Mouse (Mus musculus) testis, postnatal 10 days (tissue): ENCODE measurements at regions not wholly inside any gene's neighbourhood (a gene's known extent, or its start where the extent isn't known, plus 50 kb on each side); places are given as distances from the start of the nearest gene placed in this dataset.
A peak's percentile ranks its signal among the peaks of the same experiment; 100 is the strongest.

Experiments
- DNase-seq: peaks from one replicate; pipeline ENCODE4 v3.0.0; 2021; ENCODE audit warnings: low spot score

DNA sequence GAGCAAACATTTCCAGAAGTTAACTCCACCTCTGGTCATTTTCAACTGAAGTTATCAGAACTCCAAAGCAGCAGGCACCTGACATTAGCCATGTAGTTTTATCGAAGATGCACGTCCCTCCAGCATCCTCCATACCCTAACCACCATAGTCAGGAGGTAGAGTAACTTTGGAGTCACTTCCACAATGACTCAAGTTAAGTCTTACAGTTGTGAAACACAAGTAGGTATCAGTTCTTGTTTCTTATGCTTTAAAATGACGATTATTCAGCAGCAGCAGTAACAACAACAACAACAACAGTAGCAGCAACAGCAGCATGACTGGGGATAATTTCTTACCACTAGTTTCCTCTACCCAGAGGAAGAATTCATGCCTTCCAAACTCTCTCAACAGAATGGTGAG, 51.3 kb upstream of the Tank start:
- DNase-seq: no peak

DNA sequence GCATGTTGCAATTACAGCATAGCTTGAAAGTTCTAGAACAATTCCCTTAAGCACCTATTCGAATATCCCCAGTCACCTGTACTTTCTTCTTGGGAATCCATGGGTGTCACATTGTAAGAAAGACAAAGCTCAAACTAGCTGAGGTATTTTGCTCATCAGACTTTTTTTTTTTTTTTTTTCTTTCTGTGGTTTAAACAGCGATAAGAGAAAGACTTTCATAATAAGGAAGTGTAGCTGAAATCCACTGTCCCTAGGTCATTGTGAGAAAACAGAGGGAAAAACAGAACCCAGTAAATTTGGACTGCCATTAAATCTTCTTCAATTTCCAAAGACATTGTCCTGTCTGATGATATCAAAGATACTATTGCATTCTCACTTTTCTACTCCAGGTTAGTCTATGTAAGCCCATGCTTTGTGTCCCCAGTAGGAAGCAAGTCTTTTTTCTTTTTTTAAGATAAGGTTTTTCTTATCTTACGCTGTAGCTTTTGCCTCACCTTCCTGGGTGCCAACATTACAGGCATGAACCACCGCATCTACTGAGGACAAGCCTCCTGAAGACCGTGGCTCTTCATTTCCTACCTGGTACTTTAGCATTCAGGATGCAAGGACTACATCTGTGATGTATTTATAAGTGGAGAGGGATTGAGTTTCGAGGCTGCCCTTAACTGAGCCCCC, 54.2 kb upstream of the Tank start:
- DNase-seq: no peak

DNA sequence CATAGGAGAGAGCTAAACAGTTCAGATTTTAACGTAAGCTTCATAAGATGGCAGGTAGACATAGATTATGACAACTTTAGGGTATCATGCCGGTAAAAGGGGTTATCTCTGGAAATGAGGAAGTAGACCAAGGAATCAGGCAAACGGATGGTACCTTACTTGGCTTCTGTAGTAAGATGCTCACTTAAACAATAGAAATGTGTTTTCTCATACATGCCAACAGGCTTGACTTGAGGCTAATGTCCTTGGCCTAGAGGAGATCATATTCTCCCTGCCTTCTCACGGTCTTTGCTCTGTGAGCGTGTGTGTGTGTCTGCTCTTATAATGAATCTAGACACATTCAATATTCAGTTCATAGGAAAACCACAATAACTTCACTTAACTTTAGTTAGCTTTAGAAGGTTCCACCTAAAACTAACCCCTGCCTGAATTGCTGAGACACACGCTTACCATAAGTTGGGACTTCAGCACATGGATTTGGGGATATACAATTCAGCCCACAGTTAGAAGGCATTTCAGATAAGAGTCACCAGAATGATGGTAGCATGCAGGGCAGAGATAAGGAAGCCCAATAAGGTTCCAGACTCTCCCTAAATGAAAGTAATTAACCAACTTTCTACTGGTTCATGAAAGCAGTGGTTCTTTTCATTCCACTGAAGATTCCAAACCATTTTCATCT, 63.8 kb upstream of the Tank start:
- DNase-seq: no peak

DNA sequence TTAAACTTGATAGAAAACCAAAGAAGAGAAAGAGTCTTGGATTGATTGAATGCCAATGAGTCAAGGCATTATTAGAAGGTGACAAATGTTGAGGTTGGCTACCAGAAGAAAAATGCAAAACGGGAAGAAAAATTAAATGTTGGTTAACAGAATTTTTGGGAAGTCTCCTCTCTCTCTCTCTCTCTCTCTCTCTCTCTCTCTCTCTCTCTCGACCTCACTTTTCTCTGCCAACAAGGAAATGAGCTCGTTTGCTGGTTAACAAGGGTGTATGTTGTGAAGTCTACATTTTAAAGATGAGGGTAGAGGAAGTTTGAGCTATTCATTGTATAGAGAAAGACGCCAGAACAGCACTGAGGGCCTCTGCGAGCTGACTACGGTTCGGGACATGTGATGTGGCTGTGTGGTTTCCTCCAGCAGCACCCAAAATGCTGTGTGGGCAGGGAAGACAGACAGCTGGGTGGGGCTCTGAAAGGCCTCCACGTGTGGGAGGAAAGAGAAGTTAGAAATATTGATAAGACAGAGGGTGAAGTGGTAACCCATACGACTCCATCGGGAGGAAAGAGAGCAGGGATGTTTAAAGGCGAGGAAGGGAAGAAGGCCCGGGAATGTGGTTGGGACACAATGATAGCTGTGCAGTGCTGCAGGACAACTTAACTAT, 64.5 kb upstream of the Tank start:
- no peak for DNase-seq

DNA sequence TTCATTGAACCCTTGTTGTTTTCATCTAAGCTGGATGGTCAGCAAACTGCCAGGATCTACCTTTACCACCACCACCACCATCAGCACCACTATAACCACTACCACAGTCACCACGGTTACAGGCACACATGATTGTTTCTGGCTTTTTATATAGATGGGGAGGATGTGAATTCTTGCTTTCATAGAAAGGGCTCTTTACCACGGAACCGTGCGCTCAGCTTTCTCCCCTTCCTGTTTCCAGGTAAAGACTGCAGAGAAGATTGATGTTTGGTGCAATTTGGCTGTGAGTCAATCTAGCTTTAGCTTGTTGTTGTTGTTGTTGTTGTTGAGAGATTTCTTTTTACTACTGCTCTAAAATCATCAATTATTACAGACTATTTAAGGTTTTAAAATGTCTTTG, 74.8 kb upstream of the Tank start:
- no peak for DNase-seq

DNA sequence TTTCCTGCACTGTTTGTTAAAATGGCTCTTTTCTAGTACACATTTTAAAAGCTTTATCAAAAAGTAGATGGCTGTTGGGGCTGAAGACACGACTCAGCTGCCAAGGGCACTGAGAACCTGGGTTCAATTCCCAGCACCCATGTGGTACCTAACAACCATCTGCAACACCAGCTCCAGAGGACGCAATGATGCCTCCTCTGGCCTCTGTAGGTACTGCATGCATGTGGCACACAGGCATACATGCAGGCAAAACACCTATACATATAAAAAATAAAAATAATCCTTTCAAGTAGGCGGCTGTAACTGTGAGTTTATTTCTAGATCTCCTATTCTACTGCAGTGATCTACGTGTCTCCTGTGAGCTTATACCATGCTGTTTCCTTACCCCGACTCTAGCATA, 76.5 kb upstream of the Tank start:
- DNase-seq: no peak

DNA sequence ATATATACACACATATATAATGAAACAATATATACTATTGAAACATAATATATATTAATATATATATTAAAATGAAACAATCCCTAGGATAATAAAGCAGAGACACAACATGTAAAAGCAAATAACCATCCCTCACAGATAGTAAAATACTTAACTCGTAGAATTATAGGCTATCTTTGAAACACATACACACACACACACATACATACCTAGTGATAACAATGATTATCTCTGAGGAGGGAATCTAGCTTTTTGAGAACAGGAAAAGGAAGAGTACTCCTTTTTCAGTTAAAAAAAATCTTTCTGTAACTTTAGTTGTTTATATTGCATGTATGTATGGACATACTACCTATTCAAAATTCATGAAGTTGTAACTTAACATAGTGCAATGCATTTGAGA, 79.1 kb upstream of the Tank start:
- DNase-seq: no peak

DNA sequence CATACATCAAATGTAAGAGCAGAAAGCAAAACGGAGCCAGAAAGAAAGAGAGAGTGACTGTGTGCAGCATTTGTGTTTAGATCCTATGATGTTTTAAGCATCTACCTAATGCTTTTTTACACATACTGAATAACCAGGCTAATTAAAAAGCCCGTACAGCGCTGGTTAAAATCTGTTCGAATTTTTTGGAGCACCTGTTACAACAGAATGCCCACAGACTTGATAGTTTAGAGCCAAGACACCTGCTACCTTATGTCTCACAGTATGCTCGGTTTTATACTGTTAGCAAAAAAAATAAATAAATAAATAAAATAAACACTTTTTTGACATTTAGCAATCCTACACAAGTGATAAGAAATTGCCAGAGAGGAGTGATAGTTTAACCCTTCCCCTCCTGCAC, 80.5 kb upstream of the Tank start:
- no peak for DNase-seq

DNA sequence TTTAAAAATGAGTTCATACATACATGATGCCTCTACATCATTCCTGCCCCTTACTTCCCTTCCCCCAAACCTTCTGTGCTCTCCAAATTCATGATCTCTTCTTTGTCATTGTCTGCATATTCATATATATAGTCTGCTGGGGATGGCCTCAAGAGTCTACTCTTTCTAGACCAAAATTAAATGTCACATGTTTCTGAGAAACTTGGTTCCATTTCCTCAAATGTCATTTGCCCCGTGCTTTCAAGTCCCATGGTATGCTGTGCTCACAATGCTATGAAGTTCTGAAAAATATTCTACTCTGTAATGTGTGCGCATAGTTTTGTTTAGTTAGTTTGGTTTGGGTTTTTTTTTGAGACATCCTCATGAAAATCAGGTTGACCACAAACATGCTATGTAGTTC, 81.4 kb upstream of the Tank start:
- DNase-seq: no peak

DNA sequence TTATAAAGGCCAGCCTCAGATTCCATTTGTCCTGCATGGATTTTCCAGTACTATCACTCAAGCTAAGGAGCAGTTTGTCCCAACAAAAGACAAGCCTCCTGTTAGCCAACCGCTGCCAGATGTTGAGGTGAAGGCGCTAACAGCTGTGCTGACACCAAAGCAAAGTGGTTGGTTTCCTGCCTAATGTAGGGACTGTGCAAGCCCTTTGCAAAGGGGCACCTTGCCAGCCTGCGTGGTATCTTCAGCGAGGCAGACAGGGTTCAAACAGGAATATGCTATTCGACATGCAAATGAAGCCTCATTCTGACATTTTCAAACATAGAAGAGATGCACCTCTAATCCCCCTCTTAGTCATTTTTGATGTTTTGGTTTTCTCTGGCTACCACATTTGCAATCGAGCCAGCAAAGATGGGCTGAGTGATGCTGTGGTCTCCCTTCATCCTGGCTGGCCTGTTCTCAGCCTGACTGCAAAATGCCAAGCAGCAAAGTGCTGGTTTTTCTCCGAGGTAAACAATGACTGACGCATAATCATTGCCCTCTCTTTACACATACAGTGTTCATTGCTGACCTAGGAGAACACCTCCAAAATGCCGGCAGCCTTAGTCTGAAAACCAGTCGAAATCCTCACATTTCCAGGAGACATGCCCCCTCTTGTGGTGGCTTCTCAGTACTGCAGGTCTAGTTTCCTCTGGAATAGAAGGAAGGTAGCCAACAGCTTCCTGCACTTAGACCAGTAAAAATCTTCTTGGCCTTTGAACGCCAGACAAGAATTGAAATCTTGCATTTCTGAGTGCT, 84.3 kb upstream of the Tank start:
- DNase-seq: peak; percentile 91

DNA sequence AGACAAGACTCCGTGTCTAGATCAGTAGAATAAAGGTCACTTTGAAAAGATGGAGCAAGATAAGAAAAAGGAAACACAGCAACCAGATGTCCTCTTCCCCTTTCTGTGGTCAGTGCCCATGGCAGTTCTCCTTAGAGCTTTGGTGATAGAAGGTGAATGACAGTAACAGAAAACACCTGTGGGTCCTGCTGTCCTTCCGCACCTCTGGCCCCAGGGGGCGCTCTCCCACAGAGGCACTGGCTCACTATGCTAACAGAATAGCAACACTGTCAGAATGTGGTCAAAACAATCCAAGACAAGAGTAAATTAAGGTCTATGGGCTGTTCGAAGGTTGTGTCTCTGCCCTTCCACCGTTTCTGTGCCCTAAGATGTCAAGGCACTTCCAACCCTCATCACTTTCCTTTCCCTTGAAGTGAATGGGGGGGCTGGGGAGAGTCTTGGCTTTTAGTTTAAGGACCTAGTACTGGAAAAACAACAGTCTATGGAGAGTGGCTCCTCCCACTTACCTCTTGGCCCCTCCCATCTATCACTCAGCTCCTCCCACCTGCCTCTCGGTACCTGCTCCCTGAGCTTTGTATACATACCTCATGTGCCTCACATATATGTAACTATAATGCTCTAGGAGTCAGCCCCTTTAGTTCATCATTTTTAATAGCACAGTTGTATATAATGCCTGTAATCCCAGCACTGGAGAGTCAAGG, 86.2 kb upstream of the Tank start:
- DNase-seq: peak; percentile 66

DNA sequence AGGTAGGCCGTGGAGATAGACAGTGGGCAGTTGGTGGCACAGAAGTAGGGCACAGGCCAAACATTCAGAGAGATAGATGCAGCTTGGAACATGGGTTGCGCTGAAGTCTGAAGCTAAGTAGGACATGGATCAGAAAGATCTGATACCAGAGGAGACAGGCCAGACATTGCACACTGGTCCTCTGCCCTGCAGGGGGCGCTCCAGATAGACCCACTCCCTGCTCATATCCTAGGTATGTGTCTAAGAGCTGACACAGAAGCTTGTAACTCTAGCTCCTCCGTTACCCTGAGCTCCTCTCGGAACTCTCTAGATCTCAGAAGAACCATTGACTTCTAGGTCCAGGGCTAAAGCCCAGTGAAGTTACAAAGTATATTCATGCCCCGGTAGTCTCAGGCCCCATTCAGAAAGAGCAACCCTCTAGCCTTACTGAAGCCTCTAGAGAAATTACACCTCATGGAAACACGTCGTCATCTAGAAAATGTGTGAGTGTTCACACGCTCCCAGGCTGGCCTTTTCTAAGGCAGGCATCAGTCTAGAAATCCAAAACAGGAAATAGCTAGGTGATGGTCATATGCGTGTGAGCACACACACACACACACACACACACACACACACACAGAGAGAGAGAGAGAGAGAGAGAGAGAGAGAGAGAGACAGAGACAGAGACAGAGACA, 87.8 kb upstream of the Tank start:
- DNase-seq: no peak

DNA sequence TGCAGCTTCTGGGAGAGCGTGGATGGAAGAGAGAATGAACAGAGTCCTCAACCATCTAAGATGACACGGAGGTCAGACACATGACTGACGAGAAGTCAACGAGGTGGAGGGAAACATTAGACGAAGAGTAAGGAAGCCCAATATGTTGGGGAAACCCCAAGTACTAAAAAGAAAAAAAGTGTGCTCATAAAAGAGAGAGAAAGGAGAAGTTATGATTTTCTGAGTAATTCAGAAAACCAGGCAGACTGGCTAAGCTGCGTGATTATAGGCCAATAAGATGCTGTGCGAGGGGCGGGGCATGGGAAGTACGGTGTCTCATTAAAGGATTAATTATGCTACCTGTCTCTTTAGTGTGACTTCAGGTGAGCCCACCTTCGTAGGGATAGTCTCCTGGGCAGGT, 88.6 kb upstream of the Tank start:
- no peak for DNase-seq

DNA sequence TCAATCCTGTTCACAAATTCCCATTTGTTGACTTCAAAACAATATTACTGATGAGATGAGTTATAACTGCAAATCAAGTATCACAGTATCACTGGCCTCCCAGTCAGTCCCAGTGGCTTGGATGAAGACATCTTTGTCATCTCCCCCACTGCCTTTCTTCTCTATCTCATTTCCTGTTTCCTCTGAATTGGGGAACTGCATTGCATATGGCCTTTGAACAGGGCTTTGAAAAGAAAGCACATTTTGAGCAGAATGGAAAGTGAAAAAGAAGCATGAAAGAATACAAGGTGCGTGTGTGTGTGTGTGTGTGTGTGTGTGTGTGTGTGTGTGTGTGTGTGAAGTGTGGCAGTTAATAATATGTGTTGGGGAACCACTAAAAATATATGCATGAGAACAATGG, 94.6 kb upstream of the Tank start:
- DNase-seq: no peak

DNA sequence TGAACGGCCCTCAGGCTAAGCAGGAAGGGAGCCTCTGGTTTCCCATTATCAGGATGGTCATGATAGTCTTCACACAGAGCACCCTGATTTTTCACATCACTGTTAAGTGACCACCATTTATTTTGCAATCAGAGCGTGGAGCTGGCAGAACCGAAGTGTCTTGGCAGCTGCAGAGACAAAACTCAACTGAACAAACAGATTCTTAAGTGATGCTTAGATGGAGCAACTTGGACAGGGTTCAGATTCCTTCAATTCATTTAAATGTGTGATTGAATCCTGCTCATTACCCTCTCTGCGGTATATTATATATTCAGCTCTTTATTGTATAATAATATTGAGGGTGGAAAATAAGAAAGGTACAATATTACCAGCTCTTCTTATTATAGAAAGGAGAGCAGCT, 101.7 kb upstream of the Tank start:
- DNase-seq: no peak

DNA sequence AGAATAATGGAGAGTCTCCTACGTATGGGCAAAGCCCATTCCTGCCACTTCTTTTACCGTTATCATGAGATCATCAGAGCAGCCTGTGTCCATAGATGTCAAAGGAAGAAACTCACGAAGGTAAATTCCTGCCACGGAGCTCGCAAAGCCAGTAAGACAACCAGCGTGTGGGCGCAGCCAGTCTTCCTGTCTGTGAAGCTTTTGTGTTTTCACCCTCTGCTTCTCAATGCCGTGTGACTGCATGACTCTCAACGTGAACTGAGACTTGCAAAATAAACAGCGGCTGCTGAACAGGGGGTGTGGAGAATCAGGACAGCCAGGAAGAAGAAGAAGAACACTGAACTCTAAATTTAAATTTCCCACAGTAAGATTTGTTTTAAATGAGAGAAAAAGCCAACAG, 103.8 kb upstream of the Tank start:
- DNase-seq: no peak

DNA sequence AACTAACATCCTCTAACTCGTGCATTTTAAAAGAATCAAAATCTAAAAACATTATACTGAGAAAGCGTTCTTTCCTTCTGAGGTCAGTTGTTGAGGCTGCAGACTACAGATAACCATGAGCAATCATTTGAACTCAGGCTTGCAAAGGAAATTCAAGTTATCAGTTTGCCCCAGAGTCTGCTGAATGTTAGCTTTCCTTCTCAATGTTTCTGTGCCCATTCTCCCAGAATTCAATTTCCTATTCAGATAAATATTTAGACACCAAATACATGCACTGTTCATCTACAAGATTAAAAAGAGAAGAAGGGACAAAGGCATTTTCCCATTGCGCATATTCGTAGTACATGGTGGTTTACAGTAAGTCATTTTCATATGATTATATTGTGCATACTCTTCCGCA, 107.9 kb upstream of the Tank start:
- no peak for DNase-seq

DNA sequence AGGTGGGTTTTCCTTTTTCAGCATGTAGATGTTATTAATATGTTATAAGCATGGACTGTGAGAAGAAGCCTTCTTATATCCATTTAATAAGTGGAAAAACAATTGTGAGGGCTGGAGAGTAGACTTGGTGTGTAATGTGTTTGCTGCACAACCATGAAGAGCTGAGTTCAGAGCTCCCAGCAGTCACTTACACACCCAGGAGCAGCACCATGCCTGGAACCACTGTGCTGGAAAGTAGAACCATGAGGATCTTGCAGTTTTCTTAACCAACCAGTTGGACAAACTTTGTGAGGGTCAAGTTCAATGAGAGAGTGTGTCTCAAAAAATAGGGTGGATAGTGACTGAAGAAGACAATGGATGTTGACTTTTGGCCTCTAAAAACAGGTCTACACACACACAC, 108.3 kb upstream of the Tank start:
- DNase-seq: no peak

DNA sequence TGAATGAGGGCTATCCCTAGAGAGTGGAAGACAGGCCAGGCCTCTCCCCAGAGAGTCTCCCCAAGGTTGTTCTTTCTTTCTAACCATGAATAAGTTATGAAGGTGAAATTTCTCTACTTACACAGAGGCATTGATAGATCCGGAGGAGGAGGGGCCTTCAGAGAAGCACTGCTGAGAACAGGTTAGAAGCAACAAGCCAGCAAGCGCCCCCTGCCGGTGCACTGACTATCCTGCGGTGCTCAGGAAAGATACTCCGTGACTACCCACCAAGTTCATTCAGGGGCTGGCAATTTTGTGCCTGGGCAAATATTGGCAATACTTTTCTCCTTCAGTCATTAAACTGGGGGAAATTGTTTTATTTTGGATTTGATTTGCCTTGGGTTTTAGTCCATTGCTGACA, 122.5 kb upstream of the Tank start:
- peak; percentile 85 for DNase-seq

DNA sequence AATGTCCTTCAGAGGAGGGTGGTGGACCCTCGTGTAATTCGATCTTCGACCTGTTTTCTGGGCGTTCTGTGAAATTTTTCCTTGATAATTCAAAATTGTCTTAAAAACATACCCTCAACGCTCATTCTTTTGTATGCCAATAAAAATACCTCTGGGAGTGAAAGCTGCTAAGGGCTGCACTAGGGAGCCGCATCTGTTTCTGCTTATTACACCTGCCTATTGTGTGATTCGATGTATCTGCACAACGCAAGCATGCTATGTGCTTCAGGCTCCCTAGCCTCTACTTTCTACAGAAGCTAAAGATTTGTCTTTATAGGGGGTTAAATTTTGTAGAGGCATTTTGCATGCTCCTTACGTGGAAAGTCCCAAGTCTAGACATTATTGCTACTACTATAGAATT, 123.7 kb upstream of the Tank start:
- DNase-seq: no peak

DNA sequence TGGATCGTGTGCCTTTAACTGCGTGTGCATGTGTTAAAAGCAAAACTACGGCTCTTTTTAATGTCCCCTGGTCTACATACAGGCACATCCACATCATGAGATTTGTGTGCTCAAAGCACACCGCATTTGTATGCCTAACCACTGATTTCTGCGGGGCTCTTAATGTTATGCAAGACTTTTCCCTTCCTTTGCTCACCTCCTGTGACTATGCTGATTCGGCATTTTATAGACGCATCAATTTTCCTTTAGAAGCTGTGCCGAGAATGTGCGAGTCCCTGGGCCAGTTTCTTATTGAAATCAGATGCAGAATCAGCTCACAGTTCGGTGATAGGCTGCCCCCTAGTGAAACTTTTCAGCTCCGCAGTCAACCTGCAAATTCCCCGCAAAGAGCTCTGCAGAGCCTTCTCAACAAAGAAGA, 124.1 kb upstream of the Tank start:
- DNase-seq: peak; percentile 89
